Mouse (Mus musculus) C2C12 (cell line): ENCODE data around the gene Gm49318. TPM values are rescaled to one million over a fixed set of nuclear protein-coding genes. Genes with fewer than 3 reads are reported as not detected.
A peak's percentile ranks its signal among the peaks of the same experiment; 100 is the strongest.

ENCODE experiments used
- H3K27me3 ChIP-seq: one replicate; pipeline ENCODE4 v1.6.1; 2011; ENCODE audit not compliant: control insufficient read depth, insufficient read depth, insufficient read length
- H3K36me3 ChIP-seq: one replicate; pipeline ENCODE4 v1.6.1; 2011; ENCODE audit not compliant: control insufficient read depth, insufficient read depth
- H3K4me3 ChIP-seq: one replicate; pipeline ENCODE4 v1.5.1; 2011; ENCODE audit warnings: mild to moderate bottlenecking, control low read depth; ENCODE audit not compliant: poor library complexity, insufficient read depth, severe bottlenecking
- H3K79me2 ChIP-seq: one replicate; pipeline ENCODE4 v1.6.1; 2011; ENCODE audit not compliant: control insufficient read depth, insufficient read depth
- H3K79me3 ChIP-seq: one replicate; pipeline ENCODE4 v1.6.1; 2011; ENCODE audit warnings: low read depth, control low read depth
- H3ac ChIP-seq: one replicate; pipeline ENCODE3; 2011; ENCODE audit warnings: low read depth; ENCODE audit not compliant: control insufficient read depth, insufficient read length
- CEBPB ChIP-seq: IDR thresholded peaks from one replicate; pipeline ENCODE4 v1.6.1; 2011; ENCODE audit warnings: low read depth, mild to moderate bottlenecking, control low read depth, moderate library complexity
- CTCF ChIP-seq: IDR thresholded peaks from one replicate; pipeline ENCODE4 v1.5.1; 2011; ENCODE audit not compliant: control insufficient read depth, insufficient read depth, insufficient read length
- FOSL1 ChIP-seq: IDR thresholded peaks from one replicate; pipeline ENCODE4 v1.8.0; 2011; ENCODE audit warnings: mild to moderate bottlenecking, low read length; ENCODE audit not compliant: poor library complexity, insufficient read depth, severe bottlenecking
- MAX ChIP-seq: IDR thresholded peaks from one replicate; pipeline ENCODE4 v1.6.1; 2011; ENCODE audit warnings: mild to moderate bottlenecking, control low read depth
- MYOD1 ChIP-seq: IDR thresholded peaks from one replicate; pipeline ENCODE4 v1.6.1; 2011; ENCODE audit warnings: low read depth; ENCODE audit not compliant: control insufficient read depth, insufficient read length
- MYOG ChIP-seq: IDR thresholded peaks from one replicate; pipeline ENCODE4 v1.6.1; 2011; ENCODE audit not compliant: control insufficient read depth, insufficient read length; ENCODE audit errors: extremely low read depth
- USF1 ChIP-seq: IDR thresholded peaks from one replicate; pipeline ENCODE4 v1.6.1; 2011; ENCODE audit warnings: low read depth, mild to moderate bottlenecking, control low read depth, moderate library complexity
- polyA plus RNA-seq: library from polyadenylated mRNA; unstranded; fragments of >200 nt; fragmentation: generic; extraction: Trizol; gene quantifications from one replicate; pipeline ENCODE4 v1.2.1, GENCODE M21; 2012; ENCODE audit warnings: missing spikeins

Gene Gm49318
- polyA plus RNA-seq, 1 experiment, result not detected

- H3ac ChIP-seq, result no peak overlapping the region
- no peaks in the 10 kb centered on the region for H3K27me3 ChIP-seq
- TF ChIP-seq CTCF, result no peak
- no peak for TF ChIP-seq MAX
- TF ChIP-seq USF1, result no peak
- no peak for TF ChIP-seq CEBPB
- no peak for TF ChIP-seq FOSL1
- no peak for TF ChIP-seq MYOD1
- TF ChIP-seq MYOG, result no peak
- H3K79me3 ChIP-seq, result no peaks in the 10 kb centered on the region
- H3K36me3 ChIP-seq, result peaks cover 26% of the 10 kb centered on the region
- H3K4me3 ChIP-seq, result no peak overlapping the region
- no peaks in the 10 kb centered on the region for H3K79me2 ChIP-seq
Measured at GRCm38 (mm10) chr9:22065642-22066041, 5.4 kb downstream of the Gm49318 start.

- H3K79me2 ChIP-seq, result no peaks in the 10 kb centered on the region
- no peak overlapping the region for H3ac ChIP-seq
- TF ChIP-seq CTCF (no peak), MAX (no peak), CEBPB (no peak), USF1 (no peak), MYOG (no peak), FOSL1 (no peak), MYOD1 (no peak)
- no peaks in the 10 kb centered on the region for H3K27me3 ChIP-seq
- no peaks in the 10 kb centered on the region for H3K79me3 ChIP-seq
- no peak overlapping the region for H3K4me3 ChIP-seq
- H3K36me3 ChIP-seq, result peaks cover 26% of the 10 kb centered on the region
Measured at GRCm38 (mm10) chr9:22064341-22064740, 6.7 kb downstream of the Gm49318 start.

DNA sequence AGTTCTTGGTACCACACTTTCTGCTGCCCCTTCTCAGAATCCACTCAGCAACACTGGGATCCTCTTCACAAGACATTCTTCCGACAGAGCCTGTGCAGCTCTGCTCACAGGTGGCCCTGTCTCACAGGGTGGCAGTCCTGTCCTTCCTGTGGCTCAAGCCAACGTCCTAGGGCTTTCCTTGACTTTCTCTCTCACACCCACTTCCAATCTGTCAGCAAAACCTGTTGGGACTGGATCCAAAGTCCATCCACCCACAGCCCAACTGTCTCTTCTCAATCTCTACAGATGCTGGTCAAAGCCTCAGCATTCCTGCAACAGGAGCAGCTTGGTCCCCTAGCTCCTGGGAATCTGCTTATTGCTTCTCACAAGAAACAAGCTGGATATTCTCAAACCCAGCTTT, 9.7 kb downstream of the Gm49318 start:
- H3K79me2 ChIP-seq, result no peaks in the 10 kb centered on the region
- H3ac ChIP-seq, result no peak overlapping the region
- H3K27me3 ChIP-seq, result no peaks in the 10 kb centered on the region
- TF ChIP-seq CTCF, result no peak
- TF ChIP-seq CEBPB, result no peak
- TF ChIP-seq MYOG, result no peak
- no peak for TF ChIP-seq USF1
- no peak for TF ChIP-seq MAX
- no peak for TF ChIP-seq MYOD1
- no peak for TF ChIP-seq FOSL1
- H3K4me3 ChIP-seq, result no peak overlapping the region
- H3K36me3 ChIP-seq, result peaks cover 27% of the 10 kb centered on the region
- no peaks in the 10 kb centered on the region for H3K79me3 ChIP-seq

- peak overlapping the region; percentile 12 for H3ac ChIP-seq
- TF ChIP-seq MYOD1, result peak; percentile 39
- TF ChIP-seq FOSL1, result no peak
- no peaks in the 10 kb centered on the region for H3K79me2 ChIP-seq
- no peaks in the 10 kb centered on the region for H3K27me3 ChIP-seq
- no peak overlapping the region for H3K4me3 ChIP-seq
- H3K79me3 ChIP-seq, result no peaks in the 10 kb centered on the region
- peaks cover 7% of the 10 kb centered on the region for H3K36me3 ChIP-seq
Measured at GRCm38 (mm10) chr9:22058011-22058424, 13.0 kb downstream of the Gm49318 start.

- Histone ChIP-seq H3K79me2 (no peaks in the 10 kb centered on the region), H3K27me3 (peaks cover 7% of the 10 kb centered on the region), H3K79me3 (no peaks in the 10 kb centered on the region), H3K4me3 (no peak overlapping the region), H3ac (no peak overlapping the region), H3K36me3 (peaks cover 7% of the 10 kb centered on the region)
- TF ChIP-seq CEBPB (no peak), USF1 (no peak), FOSL1 (no peak), MAX (no peak), MYOD1 (no peak), CTCF (no peak), MYOG (no peak)
Measured at GRCm38 (mm10) chr9:22057031-22057517, 14.0 kb downstream of the Gm49318 start.

DNA sequence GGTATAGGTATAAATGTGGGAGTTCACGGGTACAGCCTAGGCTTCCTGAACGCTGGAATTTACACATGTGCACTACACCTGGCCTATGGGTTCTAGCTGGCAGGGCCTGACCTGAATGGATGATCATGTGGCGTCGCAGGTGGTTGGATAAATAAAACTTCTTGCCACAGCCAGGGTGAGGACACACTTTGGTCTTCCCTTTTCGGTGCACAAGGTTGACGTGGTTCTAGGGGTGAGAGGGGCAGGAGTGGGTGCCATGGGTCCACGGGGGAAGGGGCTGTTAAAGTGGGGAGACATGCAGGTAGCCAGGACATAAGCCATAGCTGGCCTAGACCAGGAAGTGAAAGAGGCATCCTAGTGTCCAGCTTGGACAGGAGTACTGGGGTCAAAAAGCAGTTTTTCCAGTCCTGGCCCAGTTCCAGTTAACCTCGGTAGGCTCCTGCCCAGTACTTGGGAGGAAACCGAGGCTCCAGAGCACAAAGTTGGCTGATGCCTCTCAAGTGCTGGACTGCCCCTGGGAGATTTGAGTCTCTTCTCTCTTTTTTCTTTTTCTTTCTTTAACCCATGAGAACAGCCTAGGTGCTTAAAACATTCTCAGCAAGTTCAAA, 14.7 kb downstream of the Gm49318 start:
- Histone ChIP-seq H3K4me3 (no peak overlapping the region), H3ac (no peak overlapping the region), H3K27me3 (peaks cover 13% of the 10 kb centered on the region), H3K36me3 (peaks cover 7% of the 10 kb centered on the region), H3K79me3 (no peaks in the 10 kb centered on the region), H3K79me2 (no peaks in the 10 kb centered on the region)
- no peak for TF ChIP-seq FOSL1

GRCm38 (mm10) chr9:22055713-22056112, 15.3 kb downstream of the Gm49318 start:
- no peaks in the 10 kb centered on the region for H3K79me3 ChIP-seq
- H3K27me3 ChIP-seq, result peaks cover 20% of the 10 kb centered on the region
- H3K4me3 ChIP-seq, result no peak overlapping the region
- TF ChIP-seq MYOG, result no peak
- no peak for TF ChIP-seq MAX
- no peak for TF ChIP-seq CTCF
- no peak for TF ChIP-seq MYOD1
- no peak for TF ChIP-seq FOSL1
- TF ChIP-seq USF1, result no peak
- no peak for TF ChIP-seq CEBPB
- H3K36me3 ChIP-seq, result peaks cover 7% of the 10 kb centered on the region
- no peaks in the 10 kb centered on the region for H3K79me2 ChIP-seq
- no peak overlapping the region for H3ac ChIP-seq
